Mouse (Mus musculus) E14TG2a.4 (cell line): ENCODE measurements at regions not wholly inside any gene's neighbourhood (a gene's known extent, or its start where the extent isn't known, plus 50 kb on each side); places are given as distances from the start of the nearest gene placed in this dataset.

Source experiments
- H3K27me3 ChIP-seq: 2 replicates; pipeline ENCODE4 v1.6.1; 2014; ENCODE audit warnings: low read length, control low read depth; ENCODE audit not compliant: insufficient read depth
- H3K36me3 ChIP-seq: 2 replicates; pipeline ENCODE4 v1.6.1; 2014; ENCODE audit warnings: low read length, control low read depth; ENCODE audit not compliant: insufficient read depth
- H3K4me1 ChIP-seq: replicated peaks from 2 replicates; pipeline ENCODE4 v1.6.1; 2014; ENCODE audit warnings: low read depth, low read length, control low read depth
- H3K4me3 ChIP-seq: replicated peaks from 2 replicates; pipeline ENCODE4 v1.5.1; 2014; ENCODE audit warnings: mild to moderate bottlenecking, low read length
- H3K9me3 ChIP-seq: 2 replicates; pipeline ENCODE4 v1.6.1; 2014; ENCODE audit warnings: low read length, control low read depth
- CTCF ChIP-seq: conservative IDR thresholded peaks from 2 replicates; pipeline ENCODE4 v1.5.1; 2014; ENCODE audit warnings: low read length
- NANOG ChIP-seq: IDR thresholded peaks from 2 replicates; pipeline ENCODE4 v1.6.1; 2014; ENCODE audit warnings: borderline replicate concordance, low read length, mixed read lengths
- POU5F1 ChIP-seq: IDR thresholded peaks from 2 replicates; pipeline ENCODE4 v1.6.1; 2014; ENCODE audit warnings: low read length, borderline replicate concordance

DNA sequence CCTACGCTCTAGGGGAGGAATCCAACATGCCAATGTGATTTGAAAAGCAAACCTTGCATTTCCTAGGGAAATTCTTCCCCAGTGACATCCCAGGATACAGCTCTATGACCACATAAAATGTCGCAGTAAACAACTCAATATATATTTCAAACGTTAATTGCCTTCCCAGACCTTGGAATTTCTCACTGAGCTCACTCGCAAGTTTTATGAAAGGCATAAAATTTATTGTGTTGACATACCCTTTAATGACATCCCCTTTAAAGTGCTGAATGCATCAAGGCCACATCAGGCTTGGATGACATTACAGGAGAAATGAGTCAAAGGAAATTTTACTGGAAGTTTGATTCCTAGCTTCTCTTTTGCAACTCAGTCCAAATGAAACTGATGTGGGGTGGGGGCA lies 337.0 kb downstream of the Rps15a start:
- TF ChIP-seq POU5F1 (no peak), NANOG (no peak), CTCF (no peak)
- H3K36me3 ChIP-seq, result no peaks in the 10 kb centered on the region

DNA sequence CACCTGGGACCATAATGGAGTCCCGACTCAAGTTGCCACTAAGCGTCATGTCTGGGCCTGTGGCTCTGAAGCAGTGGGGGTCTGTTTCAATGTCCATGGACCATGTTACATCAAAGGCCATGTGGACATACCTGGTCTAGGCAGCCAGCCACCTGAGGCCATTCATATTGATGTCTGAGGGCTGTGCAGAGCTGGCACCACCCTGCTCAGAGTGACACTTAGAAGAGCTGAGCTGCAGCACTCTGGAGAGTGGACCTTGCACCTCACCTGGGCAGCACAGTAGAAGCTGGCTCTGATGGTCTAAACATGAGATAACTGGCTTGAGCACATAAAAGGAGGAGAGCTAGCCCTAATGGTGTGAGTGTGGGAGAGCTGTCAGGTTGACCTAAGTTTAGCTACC lies 338.1 kb downstream of the Rps15a start:
- no peaks in the 10 kb centered on the region for H3K27me3 ChIP-seq
- no peaks in the 10 kb centered on the region for H3K36me3 ChIP-seq
- H3K4me3 ChIP-seq, result no peak overlapping the region
- no peaks in the 10 kb centered on the region for H3K4me1 ChIP-seq
- no peak for TF ChIP-seq CTCF
- TF ChIP-seq POU5F1, result no peak
- no peak for TF ChIP-seq NANOG
- H3K9me3 ChIP-seq, result peaks cover 4% of the 10 kb centered on the region; the same call in 1 of the 2 replicates

More for the DNA sequence above, 337.0 kb downstream of the Rps15a start:
- H3K27me3 ChIP-seq, result no peaks in the 10 kb centered on the region
- no peak overlapping the region for H3K4me3 ChIP-seq
- no peaks in the 10 kb centered on the region for H3K4me1 ChIP-seq
- no peaks in the 10 kb centered on the region for H3K9me3 ChIP-seq

DNA sequence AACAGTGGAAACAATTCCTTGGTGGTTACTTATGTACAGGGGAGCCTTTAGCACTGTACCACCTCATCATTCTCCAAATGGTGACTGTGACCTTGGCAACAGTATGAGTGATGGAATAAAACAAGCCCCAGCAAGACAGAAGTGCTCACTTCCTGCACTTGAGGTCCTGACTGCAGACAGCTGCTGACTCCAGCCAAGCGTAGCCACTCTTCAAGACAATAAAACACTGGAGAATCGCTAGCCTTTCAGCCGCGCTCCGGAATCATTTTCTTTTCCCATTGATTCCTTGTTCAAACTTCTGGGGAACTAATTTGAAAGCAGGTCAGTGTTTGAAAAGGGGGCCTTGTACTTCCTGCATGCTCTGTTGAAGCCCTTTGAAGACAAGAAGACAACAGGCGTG lies 344.2 kb downstream of the Rps15a start:
- peaks cover 14% of the 10 kb centered on the region for H3K9me3 ChIP-seq
- no peaks in the 10 kb centered on the region for H3K36me3 ChIP-seq
- H3K4me3 ChIP-seq, result no peak overlapping the region
- no peak for TF ChIP-seq CTCF
- no peak for TF ChIP-seq POU5F1
- TF ChIP-seq NANOG, result no peak
- no peaks in the 10 kb centered on the region for H3K4me1 ChIP-seq
- no peaks in the 10 kb centered on the region for H3K27me3 ChIP-seq

DNA sequence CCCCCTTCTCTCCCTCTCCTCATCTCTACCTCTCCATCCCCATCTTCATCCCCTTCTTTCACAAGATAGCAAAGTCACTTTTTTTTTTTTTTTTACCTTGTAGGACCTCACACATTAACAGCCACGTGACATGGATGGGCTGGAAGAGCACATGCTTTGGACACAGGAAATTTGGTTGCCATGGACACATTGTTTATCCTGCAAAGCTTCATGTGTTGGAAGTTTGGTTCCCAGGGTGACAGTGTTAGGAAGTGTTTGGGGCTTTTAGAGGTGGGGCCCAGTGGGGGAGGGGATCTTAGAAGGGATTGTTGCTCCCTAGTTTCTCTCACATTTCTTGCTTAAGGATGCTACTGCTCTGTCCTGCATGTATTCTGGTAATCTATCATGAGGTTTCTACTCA lies 356.5 kb downstream of the Rps15a start:
- Histone ChIP-seq H3K4me1 (no peaks in the 10 kb centered on the region), H3K4me3 (no peak overlapping the region), H3K27me3 (no peaks in the 10 kb centered on the region), H3K9me3 (no peaks in the 10 kb centered on the region), H3K36me3 (no peaks in the 10 kb centered on the region)
- TF ChIP-seq POU5F1 (no peak), CTCF (no peak), NANOG (no peak)

DNA sequence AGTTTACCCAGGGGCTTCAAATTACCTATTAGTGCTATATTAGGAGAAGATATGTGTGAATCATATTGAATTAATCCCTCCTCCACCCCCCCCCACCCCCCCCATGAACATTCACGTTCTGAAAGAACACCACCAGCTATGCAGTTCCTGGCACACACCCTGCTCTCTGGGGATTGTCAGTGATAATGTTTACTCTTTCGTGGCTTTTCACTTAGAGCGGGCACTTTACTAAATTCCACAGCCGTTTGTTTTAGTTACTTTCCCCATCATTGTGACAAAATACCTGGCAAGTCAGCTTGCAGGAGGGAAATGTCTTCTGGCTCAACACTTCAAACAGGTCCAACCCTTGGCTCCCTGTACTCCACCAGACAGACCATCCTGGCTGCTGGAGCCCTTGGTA lies 359.0 kb downstream of the Rps15a start:
- no peak overlapping the region for H3K4me3 ChIP-seq
- 0 out of 2 replicates have a peak, but pooled peaks cover 3% of the 10 kb centered on the region for H3K4me1 ChIP-seq
- H3K27me3 ChIP-seq, result no peaks in the 10 kb centered on the region
- TF ChIP-seq CTCF (no peak), NANOG (no peak), POU5F1 (no peak)
- H3K36me3 ChIP-seq, result no peaks in the 10 kb centered on the region
- H3K9me3 ChIP-seq, result no peaks in the 10 kb centered on the region

DNA sequence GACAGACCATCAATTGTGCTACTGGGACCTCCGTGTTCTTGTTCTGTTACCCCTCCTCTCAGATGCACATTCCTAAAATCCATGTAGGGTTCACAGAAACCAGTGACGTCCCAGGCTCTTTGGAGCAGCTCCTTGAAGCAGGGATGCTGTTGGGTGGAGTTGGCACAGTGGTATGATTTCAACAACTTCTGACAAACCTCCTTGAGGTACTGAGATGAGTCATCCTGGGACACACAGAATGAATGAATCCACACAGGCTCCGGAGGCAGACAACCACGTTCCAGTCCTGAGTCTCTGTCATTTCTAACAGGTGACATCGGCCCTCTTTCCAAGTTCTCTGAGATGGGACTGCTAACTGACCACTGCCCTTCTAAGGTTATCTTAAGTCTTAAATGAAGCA lies 360.2 kb downstream of the Rps15a start:
- Histone ChIP-seq H3K4me3 (no peak overlapping the region), H3K9me3 (no peaks in the 10 kb centered on the region), H3K27me3 (no peaks in the 10 kb centered on the region), H3K36me3 (no peaks in the 10 kb centered on the region), H3K4me1 (0 out of 2 replicates have a peak, but pooled peaks cover 3% of the 10 kb centered on the region)
- TF ChIP-seq POU5F1 (no peak), CTCF (no peak), NANOG (no peak)

DNA sequence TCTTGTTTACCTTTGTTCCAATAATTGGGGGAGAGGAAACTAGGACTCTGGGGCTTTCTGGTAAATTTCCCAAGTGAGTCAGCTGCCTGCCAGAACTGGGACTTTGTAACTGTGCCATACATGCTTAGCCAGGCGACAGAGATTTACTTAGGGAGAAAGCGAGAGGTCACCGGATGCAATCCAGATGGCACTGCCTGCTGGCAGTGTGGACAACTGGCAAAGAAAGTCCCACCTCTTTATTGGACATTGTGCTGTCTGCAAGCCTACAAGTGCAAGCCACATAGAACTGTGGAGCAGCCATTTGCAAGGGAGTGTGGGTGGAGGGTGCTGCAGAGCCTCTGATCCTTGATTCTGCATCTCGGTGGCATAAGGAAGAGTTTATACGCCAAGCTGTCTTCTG lies 362.7 kb downstream of the Rps15a start:
- TF ChIP-seq CTCF (no peak), POU5F1 (no peak), NANOG (no peak)
- H3K9me3 ChIP-seq, result no peaks in the 10 kb centered on the region
- no peaks in the 10 kb centered on the region for H3K27me3 ChIP-seq
- H3K4me1 ChIP-seq, result 0 out of 2 replicates have a peak, but pooled peaks cover 3% of the 10 kb centered on the region
- H3K36me3 ChIP-seq, result no peaks in the 10 kb centered on the region
- no peak overlapping the region for H3K4me3 ChIP-seq

DNA sequence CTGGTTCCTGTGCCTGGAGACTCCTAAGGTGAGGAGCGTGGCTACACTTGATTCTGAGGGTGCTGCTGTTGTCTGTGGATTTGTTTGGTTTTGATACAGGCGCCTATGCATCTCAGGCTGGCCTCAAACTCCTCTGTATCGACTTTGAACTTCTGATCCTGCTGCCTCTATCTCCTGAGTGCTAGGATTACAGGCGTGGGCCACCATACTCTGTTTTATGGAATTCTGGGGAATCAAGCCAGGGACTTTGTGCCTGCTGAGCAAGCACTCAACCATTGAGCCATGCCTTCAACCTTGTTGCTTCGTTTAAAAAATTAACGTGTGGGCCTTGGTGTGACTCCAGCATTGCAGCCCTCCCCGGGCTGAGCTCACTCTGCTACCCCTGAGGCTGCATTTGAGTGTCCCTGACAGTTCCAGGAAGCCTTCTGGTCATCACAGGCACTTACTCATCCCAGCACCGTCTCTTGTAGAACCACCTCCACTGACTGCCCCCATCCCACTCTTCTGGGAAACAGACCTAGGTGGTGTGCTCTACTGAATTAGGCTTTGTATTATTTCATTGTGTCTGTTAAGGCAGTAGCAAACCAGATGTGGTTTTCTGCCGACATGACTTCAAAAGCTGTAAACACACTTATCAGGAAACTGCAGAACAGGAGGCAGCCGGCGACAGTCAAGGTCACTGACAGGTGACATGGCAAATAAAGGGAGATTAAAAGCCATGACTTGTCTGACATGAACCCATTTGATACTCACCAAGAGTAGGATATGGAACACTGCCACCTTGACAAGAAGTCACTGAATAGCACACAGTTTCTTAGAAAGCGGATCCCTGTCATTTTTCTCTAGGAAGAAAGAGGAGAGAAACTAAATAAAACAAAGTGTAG lies 363.4 kb downstream of the Rps15a start:
- Histone ChIP-seq H3K27me3 (no peaks in the 10 kb centered on the region), H3K36me3 (no peaks in the 10 kb centered on the region), H3K9me3 (no peaks in the 10 kb centered on the region), H3K4me3 (no peak overlapping the region), H3K4me1 (0 out of 2 replicates have a peak, but pooled peaks cover 3% of the 10 kb centered on the region)
- no peak for TF ChIP-seq POU5F1
- TF ChIP-seq CTCF, result no peak
- TF ChIP-seq NANOG, result no peak
